Mouse (Mus musculus) embryonic facial prominence, embryonic 12.5 days (tissue): Measurements from ENCODE around the gene Flvcr1. TPM values are rescaled to one million over a fixed set of nuclear protein-coding genes. Genes with fewer than 3 reads are reported as not detected.
A peak's percentile ranks its signal among the peaks of the same experiment; 100 is the strongest.

Experiments used
- ATAC-seq: fragments of 200-750 bp; cut with Nextera tagmentation; 2 replicates; pipeline ENCODE4 v1.8.0; 2017; ENCODE audit not compliant: insufficient number of reproducible peaks, insufficient read depth, low FRiP score, low TSS enrichment
- H3K27ac ChIP-seq: fragments of 300-500 bp; sonication (generic); 2 replicates; pipeline ENCODE4 v1.5.1; 2016; ENCODE audit warnings: mild to moderate bottlenecking
- H3K27me3 ChIP-seq: fragments of 300-500 bp; sonication (generic); 2 replicates; pipeline ENCODE4 v1.6.1; 2016; ENCODE audit warnings: mild to moderate bottlenecking, moderate library complexity
- H3K36me3 ChIP-seq: fragments of 300-500 bp; sonication (generic); 2 replicates; pipeline ENCODE4 v1.6.1; 2016; ENCODE audit warnings: mild to moderate bottlenecking
- H3K4me1 ChIP-seq: fragments of 300-500 bp; sonication (generic); 2 replicates; pipeline ENCODE4 v1.6.1; 2016
- H3K4me2 ChIP-seq: fragments of 300-500 bp; sonication (generic); replicated peaks from 2 replicates; pipeline ENCODE4 v1.6.1; 2016; ENCODE audit warnings: mild to moderate bottlenecking, moderate library complexity
- H3K4me3 ChIP-seq: fragments of 300-500 bp; sonication (generic); 2 replicates; pipeline ENCODE4 v1.5.1; 2016; ENCODE audit warnings: mild to moderate bottlenecking
- H3K9ac ChIP-seq: fragments of 300-500 bp; sonication (generic); 2 replicates; pipeline ENCODE4 v1.6.1; 2016; ENCODE audit warnings: mild to moderate bottlenecking, moderate library complexity
- H3K9me3 ChIP-seq: fragments of 300-500 bp; sonication (generic); 2 replicates; pipeline ENCODE4 v1.6.1; 2016; ENCODE audit warnings: mild to moderate bottlenecking, moderate library complexity
- WGBS: fragments of 180-500 bp; shearing (Covaris S2); methylation state at CpG from one replicate; pipeline ENCODE4 v1.1.7; 2016; 5-methylcytosine and 5-hydroxymethylcytosine counted together
- polyA plus RNA-seq: library from polyadenylated mRNA; unstranded; fragments of >200 nt; fragmentation: Nextera tagmentation; extraction: Ambion mirVana; gene quantifications from 2 replicates; pipeline ENCODE4 v1.2.1, GENCODE M21; 2016

The Flvcr1 gene
- polyA plus RNA-seq, 1 experiment from 2014 or later, result 7.6 TPM

DNA sequence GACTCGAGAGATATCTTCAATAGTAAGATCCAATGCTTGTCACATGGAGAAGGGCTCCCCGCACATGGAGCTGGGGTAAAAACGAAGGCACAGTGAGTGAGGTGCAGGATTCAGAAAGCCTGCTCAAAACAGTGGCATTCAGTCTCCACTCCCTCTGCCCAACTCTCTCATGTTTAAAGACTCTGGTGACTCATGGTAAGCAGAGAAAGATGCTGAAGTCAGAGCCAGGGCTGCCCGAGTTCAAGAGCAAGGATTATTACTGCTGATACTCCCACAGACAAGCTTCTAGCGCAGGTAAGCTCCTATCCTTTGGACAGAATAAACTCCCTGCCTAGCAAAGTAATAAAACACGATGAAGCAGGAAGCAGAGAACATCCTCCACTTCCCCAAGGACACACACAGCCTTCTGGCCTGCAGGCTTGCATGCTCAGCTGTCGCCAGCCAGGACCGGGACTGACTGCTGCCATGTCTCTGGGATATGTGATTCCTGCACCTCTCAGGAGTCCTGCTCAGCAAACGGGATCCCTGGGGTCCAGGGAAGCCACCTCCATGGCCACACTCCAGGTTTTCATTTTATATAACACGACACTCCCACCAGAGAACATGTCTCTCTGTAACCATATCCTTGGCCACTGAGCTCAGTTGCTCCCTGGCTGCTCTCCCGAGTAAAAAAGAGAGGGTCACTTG is 48.9 kb downstream of the Flvcr1 start:
- Histone ChIP-seq H3K36me3 (peaks cover 40% of the 10 kb centered on the region), H3K27me3 (no peaks in the 10 kb centered on the region), H3K9ac (peak overlapping the region; percentile 93), H3K4me2 (peak overlapping the region; percentile 92), H3K27ac (0 out of 2 replicates have a peak overlapping the region, but pooled peaks have one; percentile 7), H3K4me1 (peaks cover 22% of the 10 kb centered on the region), H3K9me3 (no peaks in the 10 kb centered on the region), H3K4me3 (peak overlapping the region; percentile 85)
- ATAC-seq, result no peak
- WGBS, result 40% methylated on average over 11 of the region's 11 CpGs

DNA sequence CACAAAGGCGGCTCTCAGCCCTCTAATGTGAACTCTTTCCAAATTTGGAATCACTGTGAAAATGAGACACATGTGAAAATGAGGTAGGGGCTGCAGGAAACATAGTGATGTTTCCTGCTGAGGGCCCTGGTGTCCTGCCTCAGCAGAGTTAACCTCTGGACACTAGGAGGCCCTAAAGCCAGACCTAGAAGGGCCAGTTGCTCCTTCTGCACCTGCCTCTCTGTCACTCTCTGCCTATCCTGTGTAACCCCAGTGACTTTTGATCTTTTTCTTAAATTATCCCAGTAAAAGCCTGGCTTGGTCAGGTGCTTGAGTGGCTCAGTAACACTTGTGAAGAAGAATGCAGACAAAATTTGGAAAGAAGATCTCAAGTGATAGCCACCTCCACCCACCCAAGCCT is 51.1 kb downstream of the Flvcr1 start:
- WGBS, result 67% methylated on average over 1 of the region's 1 CpGs
- no peak for ATAC-seq
- Histone ChIP-seq H3K27ac (no peak overlapping the region), H3K4me3 (no peak overlapping the region), H3K4me1 (peaks cover 22% of the 10 kb centered on the region), H3K9ac (0 out of 2 replicates have a peak overlapping the region, but pooled peaks have one; percentile 7), H3K27me3 (no peaks in the 10 kb centered on the region), H3K36me3 (peaks cover 60% of the 10 kb centered on the region), H3K9me3 (no peaks in the 10 kb centered on the region), H3K4me2 (no peak overlapping the region)

DNA sequence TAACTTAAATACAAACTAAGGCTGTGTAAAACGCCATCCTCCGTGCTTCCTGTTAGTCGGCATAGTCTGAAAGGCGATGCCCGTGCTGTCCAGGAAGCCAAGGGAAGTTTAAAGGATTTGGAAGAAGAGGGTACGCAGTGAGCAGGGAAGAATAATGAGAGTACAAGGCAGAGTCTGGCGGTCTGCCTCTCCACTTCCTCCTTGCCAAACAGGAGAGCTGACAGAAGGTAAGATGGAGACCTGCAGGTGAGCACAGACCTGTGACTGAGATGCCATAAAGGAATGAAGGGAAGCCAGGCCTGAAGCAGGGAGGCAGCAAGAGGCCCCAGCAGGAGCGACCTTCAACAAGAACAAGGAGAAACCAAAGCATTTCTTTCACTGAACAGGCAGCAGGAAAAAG is 51.8 kb downstream of the Flvcr1 start:
- Histone ChIP-seq H3K27me3 (no peaks in the 10 kb centered on the region), H3K9ac (no peak overlapping the region), H3K27ac (no peak overlapping the region), H3K4me3 (no peak overlapping the region), H3K9me3 (no peaks in the 10 kb centered on the region), H3K4me1 (peaks cover 22% of the 10 kb centered on the region), H3K4me2 (no peak overlapping the region), H3K36me3 (peaks cover 66% of the 10 kb centered on the region)
- no peak for ATAC-seq
- WGBS, result 87% methylated on average over 8 of the region's 8 CpGs

DNA sequence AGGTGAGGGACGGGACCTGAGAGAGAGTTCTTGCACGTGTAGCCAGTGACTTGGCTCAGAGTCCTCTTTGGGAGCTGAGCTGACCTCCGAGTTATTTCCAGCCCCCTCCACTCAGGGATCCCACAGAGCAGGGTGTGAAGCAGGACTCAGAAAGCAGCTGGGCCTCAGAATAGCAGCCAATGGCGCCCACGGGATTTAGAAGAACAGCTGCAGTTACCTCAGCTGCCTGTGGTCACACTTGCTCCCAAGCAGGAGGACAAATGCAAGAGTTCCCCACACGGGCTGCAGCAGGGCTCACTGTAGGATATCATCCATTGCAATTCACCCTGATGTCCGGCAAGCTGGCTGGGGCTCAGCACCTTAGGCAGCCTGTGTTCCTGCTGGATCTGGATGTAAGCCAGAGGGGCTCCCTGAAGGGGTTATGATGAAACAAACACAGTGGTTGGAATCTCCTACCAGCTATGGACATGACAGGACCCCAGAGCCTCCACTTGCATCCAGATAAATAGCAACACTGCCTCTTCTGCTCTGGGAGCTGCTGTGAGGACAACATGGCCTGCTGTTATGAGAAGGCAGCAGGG is 53.3 kb downstream of the Flvcr1 start:
- Histone ChIP-seq H3K9me3 (no peaks in the 10 kb centered on the region), H3K36me3 (peaks cover 80% of the 10 kb centered on the region), H3K27ac (no peak overlapping the region), H3K4me1 (peaks cover 19% of the 10 kb centered on the region), H3K9ac (no peak overlapping the region), H3K4me2 (no peak overlapping the region), H3K4me3 (no peak overlapping the region), H3K27me3 (no peaks in the 10 kb centered on the region)
- WGBS, result 72% methylated on average over 7 of the region's 7 CpGs
- ATAC-seq, result no peak

DNA sequence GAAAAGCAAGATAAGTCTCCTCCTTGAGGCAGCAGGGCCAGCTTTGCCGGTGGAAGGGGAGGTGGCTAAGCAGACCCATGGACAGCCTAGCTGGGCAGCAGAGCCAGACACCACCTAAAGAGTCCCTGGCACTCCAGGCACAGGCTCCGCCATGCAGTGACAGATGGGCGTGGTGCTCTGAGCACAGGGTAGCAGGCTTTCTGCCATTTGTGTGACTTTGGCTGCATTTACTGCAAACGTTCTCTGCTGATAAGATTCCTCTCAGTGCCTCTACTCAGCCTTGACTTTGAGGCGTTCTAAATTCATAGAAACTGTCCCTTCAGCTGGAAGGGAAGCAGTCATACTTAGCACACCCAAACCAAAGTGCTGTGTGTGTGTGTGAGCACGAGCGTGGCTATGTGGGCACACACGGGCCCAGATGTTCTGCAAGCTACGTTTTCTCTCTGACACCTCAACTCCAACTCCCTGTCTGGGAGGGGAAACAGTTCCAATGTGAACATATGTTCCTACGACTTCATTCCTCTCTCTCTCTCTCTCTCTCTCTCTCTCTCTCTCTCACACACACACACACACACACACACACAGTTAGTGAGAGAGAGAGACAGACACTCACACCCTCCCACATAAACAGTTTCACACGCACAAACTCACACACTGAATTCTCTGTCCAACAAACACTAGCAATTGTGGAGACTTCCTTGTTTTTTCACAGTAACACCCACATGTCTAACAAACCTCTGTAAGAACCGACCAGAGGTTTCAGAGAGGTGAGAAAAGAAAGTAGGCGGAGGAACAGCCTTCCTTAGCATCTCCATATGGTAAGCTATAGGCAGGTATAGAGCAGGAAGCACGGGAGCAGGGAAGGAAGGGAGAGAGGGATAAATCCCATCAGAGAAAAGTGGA is 54.0 kb downstream of the Flvcr1 start:
- Histone ChIP-seq H3K36me3 (peaks cover 83% of the 10 kb centered on the region), H3K4me1 (peaks cover 11% of the 10 kb centered on the region), H3K27me3 (no peaks in the 10 kb centered on the region), H3K4me2 (no peak overlapping the region), H3K4me3 (no peak overlapping the region), H3K9me3 (no peaks in the 10 kb centered on the region), H3K27ac (no peak overlapping the region), H3K9ac (no peak overlapping the region)
- 90% methylated on average over 14 of the region's 14 CpGs for WGBS
- ATAC-seq, result no peak

DNA sequence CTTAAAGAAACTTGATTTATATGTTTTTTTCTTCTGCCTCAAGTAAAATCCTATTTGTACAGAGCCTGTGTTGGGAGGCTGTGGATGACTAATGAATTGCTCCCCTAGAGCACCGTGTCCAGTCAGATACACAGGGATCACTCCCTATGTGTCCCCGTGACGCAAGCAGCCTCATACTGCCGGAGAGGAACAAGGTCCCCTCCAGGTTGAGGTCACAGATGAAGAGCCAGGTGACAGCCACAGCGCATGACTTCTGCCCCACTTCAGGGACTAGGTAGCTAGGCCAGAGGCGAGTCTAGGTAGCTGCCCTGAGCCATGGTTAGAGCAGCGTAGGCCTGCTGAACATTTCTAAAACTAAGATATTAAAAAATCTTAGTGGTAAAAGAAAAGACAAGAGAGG is 57.9 kb downstream of the Flvcr1 start:
- WGBS, result 91% methylated on average over 7 of the region's 7 CpGs
- H3K4me1 ChIP-seq, result no peaks in the 10 kb centered on the region
- H3K9me3 ChIP-seq, result no peaks in the 10 kb centered on the region
- H3K9ac ChIP-seq, result no peak overlapping the region
- no peak overlapping the region for H3K4me2 ChIP-seq
- H3K27ac ChIP-seq, result no peak overlapping the region
- H3K27me3 ChIP-seq, result no peaks in the 10 kb centered on the region
- peaks cover 91% of the 10 kb centered on the region for H3K36me3 ChIP-seq
- no peak for ATAC-seq
- H3K4me3 ChIP-seq, result no peak overlapping the region

DNA sequence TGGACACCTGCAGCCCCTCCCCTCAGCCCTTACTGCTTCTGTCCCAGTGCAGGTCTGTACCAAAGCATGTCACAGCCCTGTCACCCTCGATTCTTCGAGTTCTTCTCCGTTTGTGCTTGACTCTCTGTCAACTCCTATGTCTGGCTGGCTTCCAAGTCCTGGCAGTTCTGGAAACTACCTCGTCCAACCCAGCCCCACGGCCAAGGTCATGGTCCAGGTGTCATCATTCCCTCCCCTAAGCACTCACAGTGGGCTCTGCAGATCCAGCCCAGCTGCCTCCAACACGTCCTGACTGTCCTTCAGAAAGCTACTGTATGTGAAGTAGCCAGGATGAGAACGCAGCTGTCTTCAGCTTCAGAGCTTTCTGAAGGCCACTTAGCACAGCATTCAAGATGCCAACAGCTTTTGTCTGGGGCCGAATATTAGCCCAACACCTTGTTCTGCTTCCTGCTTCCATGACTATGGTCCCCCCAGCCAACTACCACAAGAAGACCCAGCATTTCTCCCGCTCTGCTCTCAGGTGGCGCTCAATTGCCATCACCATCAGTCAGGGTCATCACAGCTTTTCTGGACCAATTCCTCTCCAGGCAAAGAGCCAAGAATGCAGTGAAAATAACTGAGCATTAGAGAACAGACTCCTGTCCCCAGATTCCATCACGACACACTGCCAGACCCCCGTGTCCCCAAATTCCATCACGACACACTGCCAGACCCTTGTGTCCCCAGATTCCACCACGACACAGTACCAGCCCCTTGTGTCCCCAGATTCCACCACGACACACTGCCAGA is 60.8 kb downstream of the Flvcr1 start:
- no peaks in the 10 kb centered on the region for H3K27me3 ChIP-seq
- no peaks in the 10 kb centered on the region for H3K4me1 ChIP-seq
- no peak overlapping the region for H3K9ac ChIP-seq
- H3K9me3 ChIP-seq, result no peaks in the 10 kb centered on the region
- peaks cover 93% of the 10 kb centered on the region for H3K36me3 ChIP-seq
- no peak overlapping the region for H3K27ac ChIP-seq
- no peak for ATAC-seq
- no peak overlapping the region for H3K4me2 ChIP-seq
- WGBS, result 86% methylated on average over 15 of the region's 15 CpGs
- H3K4me3 ChIP-seq, result no peak overlapping the region

DNA sequence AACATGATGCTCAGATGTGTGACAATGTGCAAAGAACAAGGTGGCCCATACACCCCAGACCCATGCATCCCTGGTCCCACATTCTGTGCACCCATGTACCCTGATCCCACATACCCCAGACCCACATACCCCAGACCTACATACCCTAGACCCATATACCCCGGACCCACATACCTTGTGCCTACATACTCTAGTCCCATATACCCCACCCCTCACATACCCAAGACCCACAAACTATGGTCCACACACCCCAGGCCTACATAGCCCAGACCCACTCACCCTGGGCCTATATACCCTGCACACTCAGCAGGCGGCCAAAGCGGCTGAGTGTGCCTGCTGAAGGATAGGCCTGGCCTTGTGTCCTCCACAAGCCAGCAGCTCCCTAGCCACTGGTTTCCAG is 63.2 kb downstream of the Flvcr1 start:
- Histone ChIP-seq H3K4me3 (no peak overlapping the region), H3K36me3 (peaks cover 92% of the 10 kb centered on the region), H3K4me2 (no peak overlapping the region), H3K27ac (no peak overlapping the region), H3K27me3 (no peaks in the 10 kb centered on the region), H3K9ac (no peak overlapping the region), H3K4me1 (no peaks in the 10 kb centered on the region), H3K9me3 (no peaks in the 10 kb centered on the region)
- WGBS, result 89% methylated on average over 3 of the region's 3 CpGs
- 0 out of 2 replicates have a peak, but pooled peaks have one; percentile 58 for ATAC-seq

DNA sequence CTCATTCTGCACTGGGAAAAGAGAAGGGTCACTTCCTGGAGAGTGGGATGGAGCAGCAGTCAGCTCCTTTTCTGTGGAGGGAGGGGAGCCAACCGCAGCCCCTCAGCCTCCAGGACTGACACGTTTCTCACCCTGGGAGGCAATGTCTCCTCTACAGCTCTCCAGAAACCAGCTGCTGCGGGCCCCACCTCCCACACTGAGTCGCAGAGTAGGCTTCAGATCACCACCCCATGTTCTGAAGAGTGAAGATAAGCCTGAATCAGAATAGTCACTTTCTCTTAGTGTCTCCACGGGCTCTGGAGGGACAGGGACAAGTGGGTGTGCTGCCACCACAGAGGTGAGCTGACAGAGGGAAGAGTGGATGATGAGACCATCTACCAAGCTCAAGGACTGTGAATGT is 67.1 kb downstream of the Flvcr1 start:
- Histone ChIP-seq H3K4me1 (no peaks in the 10 kb centered on the region), H3K4me3 (no peak overlapping the region), H3K27ac (no peak overlapping the region), H3K36me3 (peaks cover 95% of the 10 kb centered on the region), H3K9ac (no peak overlapping the region), H3K9me3 (no peaks in the 10 kb centered on the region), H3K4me2 (no peak overlapping the region), H3K27me3 (no peaks in the 10 kb centered on the region)
- ATAC-seq, result no peak
- 84% methylated on average over 5 of the region's 5 CpGs for WGBS
